Mouse (Mus musculus) midbrain, embryonic 13.5 days (tissue): ENCODE measurements around the gene Man2b1. TPM values are rescaled to one million over a fixed set of nuclear protein-coding genes. Genes with fewer than 3 reads are reported as not detected.
"Not testable (repeated sequence)": the region's sequence is repeated elsewhere in the genome, so short reads cannot be mapped to it uniquely, and the experiment has no call there.

Experiments used
- ATAC-seq: fragments of 200-750 bp; cut with Nextera tagmentation; 2 replicates; pipeline ENCODE4 v1.8.0; 2017; ENCODE audit warnings: mild to moderate bottlenecking, moderate TSS enrichment, moderate library complexity
- H3K27ac ChIP-seq: fragments of 300-500 bp; sonication (generic); 2 replicates; pipeline ENCODE4 v1.5.1; 2015; ENCODE audit warnings: inconsistent platforms, mild to moderate bottlenecking, moderate library complexity
- H3K27me3 ChIP-seq: fragments of 300-500 bp; sonication (generic); 2 replicates; pipeline ENCODE4 v1.6.1; 2015; ENCODE audit warnings: mild to moderate bottlenecking, inconsistent platforms
- H3K36me3 ChIP-seq: fragments of 300-500 bp; sonication (generic); 2 replicates; pipeline ENCODE4 v1.6.1; 2015; ENCODE audit warnings: mild to moderate bottlenecking, inconsistent platforms
- H3K4me1 ChIP-seq: fragments of 300-500 bp; sonication (generic); replicated peaks from 2 replicates; pipeline ENCODE4 v1.6.1; 2015; ENCODE audit warnings: inconsistent platforms
- H3K4me2 ChIP-seq: fragments of 300-500 bp; sonication (generic); replicated peaks from 2 replicates; pipeline ENCODE4 v1.6.1; 2015; ENCODE audit warnings: moderate library complexity, mild to moderate bottlenecking, inconsistent platforms
- H3K4me3 ChIP-seq: fragments of 300-500 bp; sonication (generic); replicated peaks from 2 replicates; pipeline ENCODE4 v1.5.1; 2015; ENCODE audit warnings: mild to moderate bottlenecking, inconsistent platforms
- H3K9ac ChIP-seq: fragments of 300-500 bp; sonication (generic); replicated peaks from 2 replicates; pipeline ENCODE4 v1.6.1; 2015; ENCODE audit warnings: mild to moderate bottlenecking, inconsistent platforms
- H3K9me3 ChIP-seq: fragments of 300-500 bp; sonication (generic); 2 replicates; pipeline ENCODE4 v1.6.1; 2016; ENCODE audit warnings: mild to moderate bottlenecking, inconsistent platforms
- WGBS: fragments of 180-500 bp; shearing (Covaris S2); methylation state at CpG from one replicate; pipeline ENCODE4 v1.1.7; 2015; 5-methylcytosine and 5-hydroxymethylcytosine counted together
- polyA plus RNA-seq: library from polyadenylated mRNA; unstranded; fragments of >200 nt; fragmentation: Nextera tagmentation; extraction: Ambion mirVana; gene quantifications from 2 replicates; pipeline ENCODE4 v1.2.1, GENCODE M21; 2015

Man2b1 gene
- polyA plus RNA-seq, 1 experiment from 2014 or later = 16.6 TPM

DNA sequence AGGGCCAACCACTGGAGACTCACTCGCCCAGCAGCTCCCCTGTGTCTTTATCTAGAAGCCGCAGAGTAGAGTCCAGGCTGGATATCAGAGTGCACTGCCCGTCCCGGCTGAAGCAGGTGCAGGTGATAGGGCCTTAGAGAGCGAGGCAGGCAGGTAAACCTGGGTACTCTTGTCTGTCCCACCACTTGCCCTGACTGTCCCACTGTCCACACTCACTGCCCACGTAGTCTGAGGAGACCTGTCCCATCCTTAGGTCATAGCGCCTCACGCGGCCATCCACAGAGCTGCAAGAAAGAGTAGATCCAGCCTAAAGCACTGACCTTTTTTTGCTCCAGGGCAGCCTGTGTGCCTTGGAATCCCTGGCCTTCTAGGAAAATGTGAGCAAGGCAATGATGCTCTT is 7.1 kb upstream of the Man2b1 start:
- Histone ChIP-seq H3K4me3 (no peak overlapping the region), H3K36me3 (peaks cover 52% of the 10 kb centered on the region), H3K4me1 (peaks cover 25% of the 10 kb centered on the region), H3K4me2 (no peak overlapping the region), H3K9me3 (no peaks in the 10 kb centered on the region), H3K27me3 (no peaks in the 10 kb centered on the region), H3K27ac (no peak overlapping the region), H3K9ac (no peak overlapping the region)
- no peak for ATAC-seq
- 80% methylated on average over 9 of the region's 9 CpGs for WGBS

DNA sequence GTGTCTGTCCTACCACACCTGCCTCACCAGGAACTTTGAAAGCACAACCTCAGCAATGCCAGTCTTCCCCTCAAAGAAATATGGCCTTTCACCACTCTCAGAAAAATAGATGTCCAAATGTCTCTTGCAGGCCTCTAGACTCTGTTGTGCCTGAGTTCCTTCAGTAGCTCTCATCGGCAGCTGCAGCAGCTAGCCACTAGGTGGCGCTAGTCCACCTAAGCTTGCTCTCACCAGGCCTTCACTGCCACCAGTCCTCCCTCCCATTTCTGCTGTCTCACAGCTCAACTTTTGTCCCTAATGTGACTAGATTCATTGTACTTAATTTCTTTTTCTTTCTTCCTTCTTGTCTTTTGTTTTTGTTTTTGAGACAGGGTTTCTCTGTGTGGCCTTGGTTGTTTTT is 6.1 kb upstream of the Man2b1 start:
- Histone ChIP-seq H3K36me3 (peaks cover 52% of the 10 kb centered on the region), H3K4me1 (peaks cover 32% of the 10 kb centered on the region), H3K27me3 (no peaks in the 10 kb centered on the region), H3K4me2 (no peak overlapping the region), H3K9me3 (no peaks in the 10 kb centered on the region), H3K27ac (no peak overlapping the region), H3K4me3 (no peak overlapping the region), H3K9ac (0 out of 2 replicates have a peak overlapping the region, but pooled peaks have one; percentile 2)
- peak; percentile 53; the same call in 1 of the 2 replicates for ATAC-seq
- WGBS = 4% methylated on average over 2 of the region's 2 CpGs

DNA sequence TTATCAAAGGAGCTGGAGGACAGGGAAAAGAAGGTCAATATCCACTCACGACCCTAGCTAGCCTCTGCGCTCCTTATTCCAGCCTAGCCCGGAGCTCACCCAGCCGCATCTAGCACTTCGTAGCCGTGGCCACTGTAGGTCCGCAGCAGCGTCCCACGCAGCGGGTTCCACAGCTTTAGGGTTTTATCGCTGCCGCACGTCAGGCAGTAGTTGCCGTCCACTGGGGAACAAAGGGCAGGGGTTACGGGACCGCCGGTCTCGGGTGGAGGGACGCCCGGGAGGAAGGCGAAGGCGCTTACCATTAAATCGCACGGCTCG is 2.9 kb upstream of the Man2b1 start:
- Histone ChIP-seq H3K36me3 (peaks cover 30% of the 10 kb centered on the region), H3K4me1 (peaks cover 36% of the 10 kb centered on the region), H3K4me2 (peak overlapping the region; percentile 96), H3K4me3 (peak overlapping the region; percentile 82), H3K27ac (peak overlapping the region; percentile 40; the same call in 1 of the 2 replicates), H3K27me3 (no peaks in the 10 kb centered on the region), H3K9ac (peak overlapping the region; percentile 88), H3K9me3 (no peaks in the 10 kb centered on the region)
- WGBS = under 1% methylated on average over 25 of the region's 25 CpGs
- no peak for ATAC-seq

DNA sequence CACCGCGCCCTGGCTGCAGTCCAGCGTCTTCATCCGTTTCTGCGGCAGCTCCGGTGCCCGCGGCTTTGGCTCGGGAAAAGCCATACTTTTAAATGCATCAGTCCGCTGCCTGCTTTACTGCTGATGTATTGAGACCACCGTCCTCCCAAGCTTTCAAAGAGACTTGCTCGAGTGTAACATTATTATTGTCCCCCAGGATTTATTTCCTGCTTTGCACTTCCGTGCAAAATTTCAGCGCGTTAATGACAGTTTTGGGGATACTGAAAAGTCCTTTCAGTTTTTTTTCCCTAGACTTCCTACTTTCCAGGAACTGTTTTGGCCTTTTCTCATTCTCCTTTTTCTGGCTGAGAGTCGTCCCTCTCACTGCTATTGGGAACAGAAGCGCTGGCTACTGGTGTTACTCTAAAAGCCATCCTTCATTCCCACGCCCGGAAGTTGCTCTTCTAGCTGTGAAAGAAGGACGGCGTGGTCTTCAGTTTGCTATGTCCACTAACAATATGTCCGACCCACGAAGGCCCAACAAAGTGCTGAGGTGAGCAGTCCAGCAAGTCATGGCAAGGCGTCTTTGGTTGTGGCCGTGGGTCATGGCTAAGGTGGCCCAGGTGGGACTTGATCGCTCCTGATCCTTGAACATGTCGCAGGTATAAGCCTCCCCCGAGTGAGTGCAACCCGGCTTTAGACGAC is 2.4 kb upstream of the Man2b1 start, which contains the start of gene Wdr83os:
TSS of gene Wdr83os (plus strand) at position 209 of the 684 bp plus-strand sequence.
- peaks cover 36% of the 10 kb centered on the region for H3K4me1 ChIP-seq
- H3K27ac ChIP-seq = peak within 1 kb of the TSS; percentile 40; the same call in 1 of the 2 replicates
- H3K27me3 ChIP-seq = no peaks in the 10 kb centered on the region
- peaks cover 29% of the 10 kb centered on the region for H3K36me3 ChIP-seq
- ATAC-seq = peak; percentile 26
- no peaks in the 10 kb centered on the region for H3K9me3 ChIP-seq
- H3K4me3 ChIP-seq = peak within 1 kb of the TSS; percentile 82
- H3K4me2 ChIP-seq = peak within 1 kb of the TSS; percentile 96
- WGBS = under 1% methylated on average over 30 of the region's 30 CpGs
- peak within 1 kb of the TSS; percentile 88 for H3K9ac ChIP-seq

DNA sequence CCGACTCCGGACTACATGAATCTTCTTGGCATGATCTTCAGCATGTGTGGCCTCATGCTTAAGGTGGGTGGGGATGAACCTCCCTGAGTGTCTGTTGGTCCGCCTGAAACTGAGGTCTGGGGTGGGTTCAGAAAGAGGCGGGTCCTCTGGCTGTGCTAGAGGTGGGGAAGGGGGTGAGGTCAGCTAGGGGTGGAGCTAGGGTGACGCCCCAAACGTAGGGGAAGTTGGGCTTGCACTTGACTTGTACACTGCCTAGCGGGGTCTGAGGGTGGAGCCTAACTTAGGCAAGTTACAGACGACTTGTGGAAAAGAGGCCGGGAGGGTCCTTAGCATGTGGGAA is 1.9 kb upstream of the Man2b1 start, which contains the start of gene Wdr83:
TSS of gene Wdr83 (minus strand) at position 91 of the 340 bp plus-strand sequence.
- H3K9ac ChIP-seq = peak within 1 kb of the TSS; percentile 88
- H3K27ac ChIP-seq = peak within 1 kb of the TSS; percentile 40; the same call in 1 of the 2 replicates
- peak within 1 kb of the TSS; percentile 82 for H3K4me3 ChIP-seq
- peak within 1 kb of the TSS; percentile 96 for H3K4me2 ChIP-seq
- H3K9me3 ChIP-seq = no peaks in the 10 kb centered on the region
- H3K4me1 ChIP-seq = peaks cover 36% of the 10 kb centered on the region
- ATAC-seq = peak; percentile 40
- WGBS = 3% methylated on average over 9 of the region's 9 CpGs
- no peaks in the 10 kb centered on the region for H3K27me3 ChIP-seq
- H3K36me3 ChIP-seq = peaks cover 24% of the 10 kb centered on the region

DNA sequence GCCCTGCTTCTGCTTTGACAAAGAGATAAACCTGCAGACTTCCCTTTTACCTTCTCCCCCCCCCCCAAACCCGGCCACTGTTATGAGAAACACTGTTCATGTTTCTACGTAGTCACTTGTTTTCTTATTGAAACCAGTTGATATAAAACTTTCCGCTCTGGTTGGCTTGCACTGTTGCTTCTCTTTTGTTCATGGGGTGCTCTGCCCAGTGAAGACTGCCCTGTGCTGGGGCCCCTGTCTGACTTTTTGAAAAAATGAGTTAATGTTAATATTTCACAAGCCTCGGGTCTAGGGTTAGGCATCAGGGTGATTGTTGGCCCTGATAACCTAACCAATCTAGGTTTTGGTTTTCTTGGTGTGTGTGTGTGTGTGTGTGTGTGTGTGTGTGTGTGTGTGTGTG is 901 bp upstream of the Man2b1 start:
- H3K9ac ChIP-seq = not testable (repeated sequence)
- 94% methylated on average over 4 of the region's 4 CpGs for WGBS

DNA sequence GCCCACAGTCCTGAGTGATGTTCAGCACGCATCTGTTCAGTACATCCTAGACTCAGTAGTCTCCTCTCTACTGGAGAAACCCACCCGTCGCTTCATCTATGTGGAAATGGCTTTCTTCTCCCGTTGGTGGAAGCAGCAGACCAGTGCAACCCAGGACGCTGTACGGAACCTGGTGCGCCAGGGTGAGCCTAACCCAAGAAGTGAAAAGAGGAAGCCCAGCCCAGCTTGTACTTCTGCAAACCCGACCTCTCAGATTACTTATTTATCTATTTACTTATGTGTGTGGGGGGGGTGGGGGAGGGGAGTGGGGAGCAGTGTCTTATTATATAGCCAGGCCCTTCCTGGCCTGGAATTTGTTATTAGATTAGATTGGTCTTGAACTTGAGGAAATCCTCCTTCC is 1.6 kb downstream of the Man2b1 start:
- H3K9ac ChIP-seq = no peak overlapping the region
- ATAC-seq = no peak
- WGBS = 90% methylated on average over 8 of the region's 8 CpGs

More for the DNA sequence above, 901 bp upstream of the Man2b1 start:
- H3K9me3 ChIP-seq, H3K27me3 ChIP-seq, H3K27ac ChIP-seq, ATAC-seq, H3K4me3 ChIP-seq: not testable (repeated sequence)
- Histone ChIP-seq H3K4me1 (peaks cover 36% of the 10 kb centered on the region), H3K4me2 (peak overlapping the region; percentile 96), H3K36me3 (peaks cover 23% of the 10 kb centered on the region)

DNA sequence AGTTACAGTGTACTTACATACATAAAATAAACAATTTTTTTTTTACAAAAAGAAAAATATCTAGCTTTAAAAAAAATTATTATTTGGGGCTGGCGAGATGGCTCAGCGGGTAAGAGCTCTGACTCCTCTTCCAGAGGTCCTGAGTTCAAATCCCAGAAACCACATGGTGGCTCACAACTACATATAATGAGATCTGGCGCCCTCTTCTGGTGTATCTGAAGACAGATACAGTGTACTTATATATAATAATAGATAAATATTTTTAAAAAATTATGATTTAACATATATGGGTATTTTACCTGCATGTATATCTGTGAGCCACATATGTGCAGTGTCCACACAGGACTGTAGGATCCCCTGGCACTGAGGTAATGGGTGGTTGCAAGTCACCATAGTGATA is 3.2 kb downstream of the Man2b1 start:
- WGBS = 86% methylated on average over 3 of the region's 3 CpGs
- H3K4me3 ChIP-seq = no peak overlapping the region
- H3K9ac ChIP-seq = no peak overlapping the region
- no peak overlapping the region for H3K4me2 ChIP-seq
- no peak for ATAC-seq
- H3K36me3 ChIP-seq = peaks cover 36% of the 10 kb centered on the region
- H3K9me3 ChIP-seq = no peaks in the 10 kb centered on the region
- H3K27ac ChIP-seq = no peak overlapping the region
- no peaks in the 10 kb centered on the region for H3K27me3 ChIP-seq
- H3K4me1 ChIP-seq = peaks cover 26% of the 10 kb centered on the region

More for the DNA sequence above, 1.6 kb downstream of the Man2b1 start:
- Histone ChIP-seq H3K27ac (no peak overlapping the region), H3K36me3 (peaks cover 30% of the 10 kb centered on the region), H3K27me3 (no peaks in the 10 kb centered on the region), H3K4me1 (peaks cover 31% of the 10 kb centered on the region), H3K4me2 (no peak overlapping the region), H3K4me3 (no peak overlapping the region), H3K9me3 (no peaks in the 10 kb centered on the region)

DNA sequence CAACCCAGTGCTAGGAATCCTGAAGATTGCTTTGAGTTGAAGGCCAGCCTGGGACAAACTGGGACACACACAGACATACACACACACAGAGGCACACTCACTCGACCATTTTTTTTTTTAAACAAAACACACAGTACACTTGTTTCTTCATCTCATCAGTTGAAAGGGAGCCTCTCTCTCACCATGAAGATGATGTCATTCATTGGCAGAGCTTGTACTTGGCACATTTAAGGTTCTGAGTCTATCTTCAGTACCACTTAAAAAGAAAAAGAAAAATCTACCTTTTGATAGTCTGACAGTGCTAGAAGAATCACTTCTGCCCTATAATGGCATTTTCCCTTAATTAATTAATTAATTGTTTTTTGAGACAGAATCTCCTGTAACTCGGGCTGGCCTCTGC is 5.7 kb downstream of the Man2b1 start:
- peaks cover 47% of the 10 kb centered on the region for H3K36me3 ChIP-seq
- no peak overlapping the region for H3K27ac ChIP-seq
- ATAC-seq = no peak
- H3K9me3 ChIP-seq = no peaks in the 10 kb centered on the region
- no peak overlapping the region for H3K9ac ChIP-seq
- peaks cover 5% of the 10 kb centered on the region for H3K4me1 ChIP-seq
- no peak overlapping the region for H3K4me2 ChIP-seq
- no peaks in the 10 kb centered on the region for H3K27me3 ChIP-seq
- no peak overlapping the region for H3K4me3 ChIP-seq
- WGBS = 87% methylated on average over 2 of the region's 2 CpGs

DNA sequence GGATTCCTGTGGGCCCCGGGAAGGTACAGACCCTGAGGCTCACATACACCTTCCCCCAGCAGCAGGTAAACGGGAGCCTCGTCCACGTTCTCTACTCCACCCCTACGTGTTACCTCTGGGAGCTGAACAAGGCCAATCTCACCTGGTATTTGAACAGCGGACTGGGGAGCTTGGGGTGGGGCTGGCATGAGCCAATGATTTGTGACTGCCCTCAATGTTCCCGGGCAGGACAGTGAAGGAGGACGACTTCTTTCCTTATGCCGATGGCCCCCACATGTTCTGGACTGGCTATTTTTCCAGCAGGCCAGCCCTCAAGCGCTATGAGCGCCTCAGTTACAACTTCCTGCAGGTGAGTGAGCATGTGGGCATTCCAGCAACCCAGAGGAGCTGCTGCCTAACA is 7.8 kb downstream of the Man2b1 start:
- Histone ChIP-seq H3K4me2 (no peak overlapping the region), H3K36me3 (peaks cover 59% of the 10 kb centered on the region), H3K4me3 (no peak overlapping the region), H3K9me3 (no peaks in the 10 kb centered on the region), H3K4me1 (no peaks in the 10 kb centered on the region), H3K27me3 (no peaks in the 10 kb centered on the region), H3K9ac (no peak overlapping the region), H3K27ac (no peak overlapping the region)
- WGBS = 93% methylated on average over 11 of the region's 11 CpGs
- no peak for ATAC-seq

DNA sequence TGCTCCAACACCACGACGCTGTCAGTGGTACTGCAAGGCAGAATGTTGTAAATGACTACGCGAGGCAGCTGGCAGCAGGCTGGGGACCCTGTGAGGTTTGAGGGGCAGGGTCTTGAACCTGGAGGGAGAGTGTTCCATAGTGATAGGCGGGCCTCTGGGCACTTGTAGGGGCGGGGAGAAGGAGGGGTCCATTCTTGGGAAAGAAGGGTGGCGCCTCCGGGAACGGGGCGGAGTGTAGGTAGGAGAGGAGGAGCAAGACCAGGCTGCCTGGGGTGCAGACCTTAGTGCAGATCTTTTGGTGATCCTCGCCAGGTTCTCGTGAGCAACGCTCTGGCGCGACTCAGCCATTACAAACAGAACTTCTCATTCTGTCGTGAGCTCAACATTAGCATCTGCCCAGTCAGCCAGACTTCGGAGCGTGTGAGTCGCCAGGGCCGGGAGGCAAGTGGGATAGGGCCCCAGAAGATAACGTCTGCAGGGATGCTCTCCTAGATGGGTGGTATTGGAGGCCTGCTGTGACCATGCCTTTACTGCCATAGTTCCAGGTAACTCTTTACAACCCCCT is 8.5 kb downstream of the Man2b1 start:
- 31% methylated on average over 21 of the region's 21 CpGs for WGBS
- H3K9me3 ChIP-seq = no peaks in the 10 kb centered on the region
- no peaks in the 10 kb centered on the region for H3K27me3 ChIP-seq
- no peak for ATAC-seq
- no peak overlapping the region for H3K4me3 ChIP-seq
- H3K27ac ChIP-seq = no peak overlapping the region
- no peak overlapping the region for H3K9ac ChIP-seq
- peaks cover 65% of the 10 kb centered on the region for H3K36me3 ChIP-seq
- no peaks in the 10 kb centered on the region for H3K4me1 ChIP-seq
- H3K4me2 ChIP-seq = no peak overlapping the region

DNA sequence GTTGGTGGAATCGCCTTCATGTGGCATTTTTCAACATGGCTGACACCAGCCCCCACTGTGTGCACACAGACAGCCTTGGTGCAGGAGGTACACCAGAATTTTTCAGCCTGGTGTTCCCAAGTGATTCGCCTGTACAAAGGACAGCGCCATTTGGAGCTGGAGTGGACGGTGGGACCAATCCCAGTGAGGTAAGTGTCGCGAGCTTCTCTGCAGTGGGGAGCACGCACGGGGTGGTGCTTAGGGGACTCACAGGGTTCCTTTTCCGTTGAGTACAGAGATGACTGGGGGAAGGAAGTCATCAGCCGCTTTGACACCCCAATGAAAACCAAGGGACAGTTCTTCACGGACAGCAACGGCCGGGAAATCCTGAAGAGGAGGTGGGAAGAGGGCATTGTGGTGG is 12.0 kb downstream of the Man2b1 start:
- no peaks in the 10 kb centered on the region for H3K27me3 ChIP-seq
- no peak overlapping the region for H3K9ac ChIP-seq
- no peak overlapping the region for H3K4me2 ChIP-seq
- H3K9me3 ChIP-seq = no peaks in the 10 kb centered on the region
- ATAC-seq = no peak
- WGBS = 95% methylated on average over 13 of the region's 13 CpGs
- H3K4me3 ChIP-seq = no peak overlapping the region
- H3K4me1 ChIP-seq = no peaks in the 10 kb centered on the region
- H3K36me3 ChIP-seq = peaks cover 66% of the 10 kb centered on the region
- H3K27ac ChIP-seq = no peak overlapping the region
